Mouse (Mus musculus) bone marrow, adult 2 months (tissue): Measurements from ENCODE around the gene Trim80.
A peak's percentile ranks its signal among the peaks of the same experiment; 100 is the strongest.

Experiments
- CTCF ChIP-seq: fragments of 200-500 bp; IDR thresholded peaks from 2 replicates; pipeline ENCODE4 v1.5.1; 2011; ENCODE audit warnings: low read length, control low read depth; ENCODE audit not compliant: control insufficient read depth, insufficient read depth
- POLR2A ChIP-seq: fragments of 200-500 bp; IDR thresholded peaks from 2 replicates; pipeline ENCODE4 v1.6.1; 2011; ENCODE audit warnings: low read depth, mild to moderate bottlenecking, control low read depth, low read length, borderline replicate concordance; ENCODE audit not compliant: control insufficient read depth

DNA sequence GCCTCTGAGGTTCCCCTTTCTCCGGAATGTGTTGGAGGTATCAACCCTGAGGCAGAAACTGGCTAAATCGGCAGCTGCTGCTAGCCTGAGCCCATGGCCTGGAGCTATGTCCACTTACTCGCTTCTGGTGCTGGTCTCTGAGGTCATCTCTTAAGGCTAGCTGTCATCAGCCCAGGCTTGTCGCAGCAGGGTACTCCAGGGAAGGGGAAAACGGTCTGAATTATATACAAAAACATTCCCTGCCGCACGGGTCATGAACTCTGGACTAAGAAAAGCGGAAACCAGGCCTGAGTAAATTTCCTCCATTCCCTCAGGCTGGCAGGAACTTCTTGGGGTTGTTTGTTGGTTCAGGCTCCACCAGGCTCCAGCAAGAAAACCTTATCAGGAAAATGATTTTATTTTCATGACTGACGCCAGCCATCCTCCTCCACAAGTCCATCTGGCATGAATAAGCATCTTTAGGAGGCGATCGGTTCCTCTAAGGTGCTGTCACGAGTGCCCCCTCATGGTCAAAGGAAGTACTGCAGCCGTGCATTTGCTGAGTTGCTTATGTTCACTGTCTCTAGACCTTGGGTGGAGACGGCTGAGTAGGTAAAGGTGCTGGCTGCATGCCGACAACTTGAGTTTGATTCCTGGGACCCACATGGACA is 33.4 kb downstream of the Trim80 start:
- TF ChIP-seq CTCF (peak; percentile 98), POLR2A (no peak)
